Mouse (Mus musculus): ENCODE measurements around the gene Rxrg.

The Rxrg gene

DNA sequence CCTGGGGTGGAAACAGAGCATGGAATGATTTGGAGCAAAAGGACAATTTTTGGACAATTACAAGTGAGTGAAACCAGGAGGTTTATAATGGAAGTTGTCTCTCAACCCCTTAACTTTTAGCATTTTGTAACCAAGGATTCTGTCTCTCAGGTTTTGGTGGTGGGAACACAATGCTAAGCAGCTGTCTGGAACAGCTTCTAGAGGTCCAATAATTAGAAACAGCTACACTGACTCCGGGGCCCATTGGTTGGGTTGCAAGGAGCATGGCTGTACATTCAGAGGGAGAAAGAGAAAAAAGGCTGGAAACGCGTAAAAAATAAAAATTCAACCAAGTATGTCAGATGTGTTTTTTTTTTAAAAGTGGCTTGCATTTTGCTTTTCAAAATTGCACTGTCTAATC is 50.5 kb downstream of the Rxrg start:
- no peak for DNase-seq

DNA sequence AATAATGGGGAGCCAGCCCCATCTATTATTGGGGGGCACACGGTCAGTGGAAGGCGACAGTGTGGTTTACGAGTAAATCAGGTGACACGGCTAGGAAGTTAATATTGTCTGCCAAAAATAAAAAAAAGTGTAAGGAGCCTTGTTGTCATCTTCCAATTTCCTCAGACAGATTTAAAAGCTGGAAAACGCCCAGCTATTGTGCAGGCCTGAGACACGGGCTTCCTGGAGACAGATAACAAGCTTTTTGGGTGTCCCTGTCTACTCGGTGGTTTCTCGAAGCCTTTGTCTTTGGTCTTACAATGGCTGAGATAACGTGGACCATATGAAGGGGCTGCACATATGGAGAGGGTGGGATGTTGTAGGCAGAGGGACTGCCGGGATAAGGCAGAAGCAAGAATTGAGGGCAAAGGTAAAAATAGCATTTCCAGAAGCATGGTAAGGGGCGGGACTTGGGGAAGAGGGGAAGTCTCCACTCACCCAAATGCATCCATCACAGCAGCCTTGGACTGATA is 51.0 kb downstream of the Rxrg start:
- no peak for DNase-seq

GRCm38 (mm10) chr1:167652336-167652735 is 54.2 kb downstream of the Rxrg start:
- no peak for DNase-seq

DNA sequence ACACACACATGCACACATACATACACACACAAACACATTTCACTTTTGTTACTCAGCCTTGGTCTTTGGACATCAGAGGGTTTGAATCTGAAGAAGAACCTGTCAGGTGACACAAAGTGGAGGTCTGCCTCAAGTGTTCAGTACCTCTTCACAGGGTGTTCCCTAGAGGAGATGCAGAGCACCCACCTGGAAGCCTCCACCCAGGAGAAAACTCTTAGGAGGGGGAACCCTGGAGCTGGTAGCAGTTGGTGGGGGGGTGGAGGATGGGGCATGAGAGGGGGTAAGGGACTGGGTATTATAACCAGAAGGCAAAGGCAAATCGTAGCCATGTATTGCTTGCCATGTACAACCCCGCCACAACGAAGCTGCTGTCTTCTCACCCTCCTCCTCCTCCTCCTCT is 60.9 kb downstream of the Rxrg start:
- DNase-seq: no peak

GRCm38 (mm10) chr1:167660521-167661101 is 62.4 kb downstream of the Rxrg start:
- DNase-seq: no peak

DNA sequence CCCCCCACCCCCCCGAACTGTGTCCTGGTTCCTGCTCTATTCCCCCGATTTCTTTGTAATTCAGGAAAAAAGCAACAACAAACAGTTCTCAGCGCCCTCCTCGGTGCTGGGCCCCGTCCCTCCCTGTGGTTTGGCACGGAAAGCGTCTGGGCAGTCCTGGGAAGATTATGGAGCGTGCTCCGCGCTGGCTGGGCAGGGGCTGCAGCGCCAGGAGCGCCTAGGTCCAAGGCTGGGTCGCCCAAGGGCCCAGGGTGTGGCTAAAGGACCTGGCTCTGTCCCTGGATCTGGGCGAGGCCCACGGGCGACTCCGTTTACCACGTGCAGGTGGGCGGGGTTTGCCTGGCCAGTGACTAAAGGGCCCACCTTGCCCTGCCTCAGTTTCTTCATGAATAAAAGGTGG is 62.9 kb downstream of the Rxrg start:
- no peak for DNase-seq

- DNase-seq: no peak
Observed at GRCm38 (mm10) chr1:167663136-167663535, 65.0 kb downstream of the Rxrg start.

- DNase-seq: peak in 1 of 2 experiments; percentile 44
Observed at GRCm38 (mm10) chr1:167669796-167670195, 71.6 kb downstream of the Rxrg start.

DNA sequence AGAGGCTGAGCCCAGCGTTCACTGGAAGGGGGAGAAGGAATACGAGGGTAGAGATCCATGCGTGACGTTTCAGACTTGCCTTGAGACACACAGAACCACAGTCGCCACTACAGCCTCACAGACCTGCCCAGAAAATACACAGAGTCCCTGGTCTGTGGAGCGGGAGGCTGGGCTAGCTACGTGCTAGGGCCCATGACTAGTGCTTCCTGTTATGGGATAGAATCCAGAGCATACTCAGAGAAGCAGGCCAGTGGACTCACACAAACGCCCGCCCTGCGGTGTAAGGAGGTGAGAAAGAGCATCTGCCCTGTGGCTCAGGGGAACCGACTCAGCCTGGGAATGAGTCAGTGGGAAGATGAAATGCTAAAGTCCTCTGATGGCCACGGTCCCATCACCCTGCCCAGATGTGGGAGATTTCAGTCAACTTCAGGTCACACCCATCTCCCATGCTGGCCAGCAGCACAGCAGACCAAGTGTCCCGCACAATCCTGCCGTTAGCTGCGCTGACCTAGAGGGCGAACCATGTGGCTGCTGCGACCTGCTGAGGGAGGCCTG is 74.3 kb downstream of the Rxrg start:
- no peak for DNase-seq

DNA sequence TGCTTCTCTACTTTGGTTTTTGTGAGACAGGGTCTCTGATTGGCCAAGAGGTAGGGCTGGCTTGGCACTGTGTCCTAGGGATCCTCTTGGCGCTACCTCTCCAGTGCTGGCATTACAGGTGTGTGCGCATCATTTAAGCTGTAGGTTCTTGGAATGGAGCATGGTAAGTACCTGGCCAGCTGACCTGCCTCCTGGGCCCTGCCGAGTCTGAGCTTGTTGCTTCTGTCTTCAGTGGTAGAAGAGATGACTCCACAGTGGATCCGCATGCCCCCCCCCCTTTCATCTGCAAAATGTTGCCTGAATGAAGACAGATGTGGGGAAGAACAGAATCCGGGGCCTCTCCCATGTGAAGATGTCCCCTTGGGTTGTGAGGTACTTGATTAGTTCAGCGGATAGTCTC is 80.9 kb downstream of the Rxrg start:
- no peak for DNase-seq

DNA sequence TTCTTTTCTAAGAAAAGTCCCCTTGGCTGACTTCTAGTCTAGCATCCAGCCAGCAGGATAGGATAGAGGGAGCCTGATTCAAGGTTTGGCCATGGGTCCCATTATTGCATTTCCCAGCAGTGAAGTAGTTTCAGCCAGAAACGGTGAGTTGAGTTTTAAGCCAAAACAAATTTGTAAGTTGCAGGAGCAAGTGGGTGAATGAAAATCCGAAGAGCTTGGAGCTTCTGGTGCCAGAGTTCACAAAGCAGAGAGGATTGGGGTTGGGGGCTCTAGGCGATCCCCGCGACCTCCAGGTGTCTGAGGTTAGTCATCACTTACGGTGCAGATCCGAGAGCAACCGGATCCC is 89.8 kb downstream of the Rxrg start:
- DNase-seq: no peak

GRCm38 (mm10) chr1:167688347-167689231 is 90.4 kb downstream of the Rxrg start:
- DNase-seq: no peak

- no peak for DNase-seq
Observed at GRCm38 (mm10) chr1:167689232-167689261, 90.9 kb downstream of the Rxrg start, which contains the start of gene Lmx1a. Gene Lmx1a, plus strand, starts transcription at chr1:167689237.

Measured in spleen, adult 18-20 months (tissue).